Comparison of ENCODE assay signal across 11 mouse cellular contexts in the genomic region with DNA sequence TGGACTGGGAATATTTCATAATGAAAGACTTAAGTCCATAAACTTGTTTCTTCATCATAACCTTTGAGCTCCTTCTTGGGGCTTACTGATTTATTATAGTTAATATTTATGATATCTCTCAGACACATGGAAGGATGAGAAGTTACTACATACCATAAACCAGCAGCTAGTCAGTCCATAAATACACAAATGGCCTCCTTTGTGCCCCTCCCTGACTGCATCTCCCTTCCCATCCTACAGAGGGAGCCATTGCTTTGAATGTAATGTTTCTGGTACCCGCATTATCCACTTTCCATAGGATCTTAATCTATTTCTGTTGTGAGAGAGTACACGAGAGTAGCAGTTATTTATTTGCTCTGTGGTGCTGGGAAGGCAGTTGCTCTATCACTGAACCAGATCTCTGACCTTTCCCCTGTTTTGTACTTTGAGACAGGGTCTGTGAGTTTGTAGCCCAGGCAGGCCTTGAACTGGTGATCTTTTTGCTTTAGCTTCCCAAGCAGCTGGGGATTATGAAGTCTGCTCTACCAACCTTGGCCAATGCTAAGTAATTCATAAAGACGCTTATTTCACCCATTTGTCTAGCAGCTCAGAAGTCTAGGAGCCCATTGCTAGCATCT. TPM values are rescaled to one million over a fixed set of nuclear protein-coding genes. Genes with fewer than 3 reads are reported as not detected.
DNase-seq lines count a peak whose midpoint lies in the region; ATAC-seq and TF ChIP-seq lines count a peak whose summit lies in the region.
"Had no signal": no experiment of that assay in that cellular context is flagged by ENCODE, and none has a peak within 500 bp of the region (broad histone marks: within the 10 kb centered on the region; RNA-seq: fewer than 3 reads in every experiment).

No protein-coding gene starts in this region.

- 67% methylated on average over 3 of the region's 3 CpGs for WGBS in hindbrain, postnatal 0 days
- 73% methylated on average over 3 of the region's 3 CpGs for WGBS in hindbrain, embryonic 11.5 days

- no peaks in the 10 kb centered on the region for H3K9me3 ChIP-seq in hindbrain, postnatal 0 days (ENCODE audit: low read length)
- no peaks in the 10 kb centered on the region for H3K9me3 ChIP-seq in hindbrain, embryonic 11.5 days (ENCODE audit: control insufficient read depth, low read length)
- peaks cover 2% of the 10 kb centered on the region for H3K9me3 ChIP-seq in CH12.LX (replicated peaks; ENCODE audit: low read length)
- H3K9me3 ChIP-seq: heart, embryonic 13.5 days; limb, embryonic 15.5 days had no signal

- TF ChIP-seq RAD21 in CH12.LX (IDR thresholded peaks at IDR 0.05; ENCODE audit: low read depth, low read length), result peak; percentile 58

- H3K9ac ChIP-seq in hindbrain, postnatal 0 days (replicated peaks; ENCODE audit: low read length), result no peak overlapping the region
- H3K9ac ChIP-seq in hindbrain, embryonic 11.5 days (ENCODE audit: low read depth, low read length), result no peak overlapping the region
- H3K9ac ChIP-seq in CH12.LX (ENCODE audit: insufficient read depth, low read depth), result no peak overlapping the region
- H3K9ac ChIP-seq: heart, embryonic 13.5 days; limb, embryonic 15.5 days had no signal

- H3K79me2 ChIP-seq in CH12.LX (replicated peaks; ENCODE audit: control insufficient read depth, extremely low read depth, insufficient read depth, poor library complexity, severe bottlenecking), result no peaks in the 10 kb centered on the region; the same call in 1 of the 2 replicates

- H3K27ac ChIP-seq in hindbrain, postnatal 0 days, result no peak overlapping the region
- no peak overlapping the region for H3K27ac ChIP-seq in hindbrain, embryonic 11.5 days (ENCODE audit: low read depth, low read length)
- no peak overlapping the region for H3K27ac ChIP-seq in CH12.LX (ENCODE audit: insufficient read depth, low read depth)
- H3K27ac ChIP-seq: heart, embryonic 13.5 days; limb, embryonic 15.5 days had no signal

- in situ Hi-C loops in CH12.LX (cut with MboI; ENCODE audit: low pct_ligation_motif_present, low pct_unique_long_range_greater_than_20kb, low sequenced_read_pairs), result no loop called here

- H3K4me2 ChIP-seq in hindbrain, postnatal 0 days (ENCODE audit: low read depth, low read length), result no peak overlapping the region
- H3K4me2 ChIP-seq in hindbrain, embryonic 11.5 days (replicated peaks; ENCODE audit: low read depth, low read length), result no peak overlapping the region
- H3K4me2 ChIP-seq in CH12.LX (ENCODE audit: insufficient read depth, low read depth, poor library complexity, severe bottlenecking), result no peak overlapping the region
- H3K4me2 ChIP-seq: heart, embryonic 13.5 days; limb, embryonic 15.5 days had no signal

- DNase-seq in hindbrain, postnatal 0 days (ENCODE audit: low spot score), result no peak
- DNase-seq in hindbrain, embryonic 11.5 days (ENCODE audit: low spot score), result no peak
- peak; percentile 66 for DNase-seq in 3T3-L1 (ENCODE audit: low read depth, low spot score)
- DNase-seq in CH12.LX (ENCODE audit: extremely low read depth), result peak; percentile 46
- no peak for DNase-seq in frontal cortex, postnatal 10 days (ENCODE audit: low spot score in 2 of 2)
- DNase-seq in frontal cortex, postnatal 25 days (ENCODE audit: low spot score in 2 of 2), result no peak

- no peak overlapping the region for H3K4me3 ChIP-seq in hindbrain, postnatal 0 days (ENCODE audit: low read length)
- H3K4me3 ChIP-seq in hindbrain, embryonic 11.5 days (ENCODE audit: low read depth, low read length), result no peak overlapping the region
- H3K4me3 ChIP-seq in CH12.LX (replicated peaks in 1 of 3; ENCODE audit: low read depth in 2 of 3, low read length in 2 of 3, poor library complexity in 1 of 3), result no peak overlapping the region
- H3K4me3 ChIP-seq: heart, embryonic 13.5 days; limb, embryonic 15.5 days had no signal

- H3K4me1 ChIP-seq in hindbrain, postnatal 0 days (ENCODE audit: insufficient read depth, low read length), result peaks cover 2% of the 10 kb centered on the region
- no peaks in the 10 kb centered on the region for H3K4me1 ChIP-seq in hindbrain, embryonic 11.5 days (replicated peaks; ENCODE audit: control insufficient read depth, insufficient read depth, low read length)
- H3K4me1 ChIP-seq in CH12.LX (ENCODE audit: control insufficient read depth in 1 of 2, insufficient read depth in 2 of 2), result peaks cover under 1 to 29% of the 10 kb centered on the region in 2 experiments; a peak in 3 of 4 replicates

- dilution Hi-C loops in CH12.LX (cut with MboI; ENCODE audit: extremely low pct_ligation_motif_present, extremely low pct_unique_long_range_greater_than_20kb, low sequenced_read_pairs), result no loop called here

- no peaks in the 10 kb centered on the region for H3K27me3 ChIP-seq in hindbrain, postnatal 0 days (ENCODE audit: insufficient read depth, low read length)
- H3K27me3 ChIP-seq in hindbrain, embryonic 11.5 days (ENCODE audit: control insufficient read depth, insufficient read depth, low read length), result no peaks in the 10 kb centered on the region
- no peaks in the 10 kb centered on the region for H3K27me3 ChIP-seq in CH12.LX (replicated peaks)
- H3K27me3 ChIP-seq: heart, embryonic 13.5 days; limb, embryonic 15.5 days had no signal

- no peak for TF ChIP-seq EP300 in CH12.LX (IDR thresholded peaks at IDR 0.05; ENCODE audit: low read length)

- no peak for TF ChIP-seq POLR2A in CH12.LX (IDR thresholded peaks at IDR 0.05; ENCODE audit: low read depth, low read length)

- H3K36me3 ChIP-seq in hindbrain, postnatal 0 days (ENCODE audit: insufficient read depth, low read length), result no peaks in the 10 kb centered on the region
- H3K36me3 ChIP-seq in hindbrain, embryonic 11.5 days (ENCODE audit: control insufficient read depth, insufficient read depth, low read length), result no peaks in the 10 kb centered on the region
- peaks cover 0 to 12% of the 10 kb centered on the region in 2 experiments for H3K36me3 ChIP-seq in CH12.LX (replicated peaks in 1 of 2; ENCODE audit: control insufficient read depth in 1 of 2, insufficient read depth in 1 of 2, low read length in 1 of 2)
- H3K36me3 ChIP-seq: heart, embryonic 13.5 days; limb, embryonic 15.5 days had no signal

- ATAC-seq in hindbrain, postnatal 0 days, result no peak
- ATAC-seq in hindbrain, embryonic 11.5 days (ENCODE audit: low FRiP score), result no peak
- peak; percentile 13; the same call in 1 of the 2 replicates for ATAC-seq in common myeloid progenitor, adult 5-6 weeks (replicated peaks; ENCODE audit: low read depth, poor library complexity, severe bottlenecking)

- TF ChIP-seq CTCF in hindbrain, postnatal 0 days (IDR thresholded peaks at IDR 0.05; ENCODE audit: low read depth), result peak; percentile 50
- TF ChIP-seq CTCF in CH12.LX (conservative IDR thresholded peaks at IDR 0.05 in 1 of 2, IDR thresholded peaks at IDR 0.05 in 1 of 2; ENCODE audit: low read depth in 2 of 2, low read length in 2 of 2), result peak; percentile 58 to 65

TF ChIP-seq in CH12.LX, 34 proteins besides CTCF, POLR2A, EP300 and RAD21:
- peak; percentile 51 for TF ChIP-seq SMC3 (IDR thresholded peaks at IDR 0.05; ENCODE audit: low read depth, low read length)
- no peak for TF ChIP-seq CHD1 (IDR thresholded peaks at IDR 0.05; ENCODE audit: low read depth, low read length)

RNA-seq across cellular contexts. Expression of gene Hacl1, which starts 4.0 kb away (rescaled TPM):
- total RNA-seq in hindbrain, postnatal 0 days (2014; rRNA removed), result 6.3 and 12.8 TPM in 2 replicates
- 10.9 and 11.3 TPM in 2 replicates for polyA plus RNA-seq in hindbrain, postnatal 0 days (2015; fragmentation: Nextera tagmentation; extraction: Ambion mirVana)
- 9.4 and 12.3 TPM in 2 replicates for polyA plus RNA-seq in hindbrain, embryonic 11.5 days (2014; fragmentation: Nextera tagmentation; extraction: Ambion mirVana)
- total RNA-seq in CH12.LX (2012; rRNA removed), result 14.3 and 20.2 TPM in 2 replicates
- total RNA-seq in CH12.LX (2014; rRNA removed), result 22.6 and 23.7 TPM in 2 replicates
- 13.6 and 13.7 TPM in 2 replicates for polyA plus RNA-seq in CH12.LX (2012; ENCODE audit: insufficient read length, low read depth)
- total RNA-seq in common myeloid progenitor, adult 5-6 weeks (2017), result 25.5 and 27.5 TPM in 2 replicates

RNA-seq across cellular contexts. Expression of gene Btd, which starts 4.2 kb away (rescaled TPM):
- 30.8 and 42.4 TPM in 2 replicates for total RNA-seq in hindbrain, postnatal 0 days (2014; rRNA removed)
- polyA plus RNA-seq in hindbrain, postnatal 0 days (2015; fragmentation: Nextera tagmentation; extraction: Ambion mirVana), result 22.4 and 24.5 TPM in 2 replicates
- polyA plus RNA-seq in hindbrain, embryonic 11.5 days (2014; fragmentation: Nextera tagmentation; extraction: Ambion mirVana), result 17.5 and 18.4 TPM in 2 replicates
- total RNA-seq in CH12.LX (2012; rRNA removed), result 14.1 and 16.2 TPM in 2 replicates
- total RNA-seq in CH12.LX (2014; rRNA removed), result 22.5 and 23.0 TPM in 2 replicates
- 18.2 and 25.4 TPM in 2 replicates for polyA plus RNA-seq in CH12.LX (2012; ENCODE audit: insufficient read length, low read depth)
- 12.2 and 13.1 TPM in 2 replicates for total RNA-seq in common myeloid progenitor, adult 5-6 weeks (2017)

RNA-seq across cellular contexts. Expression of gene Gm49387, which starts 4.4 kb away (rescaled TPM):
- total RNA-seq in hindbrain, postnatal 0 days (2014; rRNA removed), result not detected in 2 replicates
- polyA plus RNA-seq in hindbrain, postnatal 0 days (2015; fragmentation: Nextera tagmentation; extraction: Ambion mirVana), result 1.2 TPM in 1 of 2 replicates, not detected in the other
- 0.42 and 1.1 TPM in 2 replicates for polyA plus RNA-seq in hindbrain, embryonic 11.5 days (2014; fragmentation: Nextera tagmentation; extraction: Ambion mirVana)
- total RNA-seq in CH12.LX (2012; rRNA removed) (not detected in 2 replicates), CH12.LX (2014; rRNA removed) (not detected in 2 replicates)
- polyA plus RNA-seq in CH12.LX (2012; ENCODE audit: insufficient read length, low read depth), result 0.71 TPM in 1 of 2 replicates, not detected in the other
- not detected in 2 replicates for total RNA-seq in common myeloid progenitor, adult 5-6 weeks (2017)
- total RNA-seq: monocyte, adult 5-6 weeks had no signal
- polyA plus RNA-seq: heart, embryonic 13.5 days had no signal

RNA-seq across cellular contexts. Expression of gene Colq, which starts 53.9 kb away (rescaled TPM):
- 0.47 and 0.63 TPM in 2 replicates for total RNA-seq in hindbrain, postnatal 0 days (2014; rRNA removed)
- polyA plus RNA-seq in hindbrain, postnatal 0 days (2015; fragmentation: Nextera tagmentation; extraction: Ambion mirVana), result 0.79 and 0.80 TPM in 2 replicates
- 0.27 TPM in 1 of 2 replicates, not detected in the other for polyA plus RNA-seq in hindbrain, embryonic 11.5 days (2014; fragmentation: Nextera tagmentation; extraction: Ambion mirVana)
- 2.5 and 4.2 TPM in 2 replicates for total RNA-seq in CH12.LX (2012; rRNA removed)
- total RNA-seq in CH12.LX (2014; rRNA removed), result 1.5 and 1.7 TPM in 2 replicates
- 4.6 and 5.1 TPM in 2 replicates for polyA plus RNA-seq in CH12.LX (2012; ENCODE audit: insufficient read length, low read depth)
- total RNA-seq in common myeloid progenitor, adult 5-6 weeks (2017), result not detected in 2 replicates
- total RNA-seq: adrenal gland, postnatal 25 days had no signal

Comparison
In these comparisons a context has a peak if more than half of its experiments do, and no peak if none do; other contexts are left out.
1. DNase-seq: peak in 3T3-L1 (single experiment) and CH12.LX (single experiment); none in hindbrain, postnatal 0 days (single experiment), hindbrain, embryonic 11.5 days (single experiment), frontal cortex, postnatal 10 days (0 of 2) and frontal cortex, postnatal 25 days (0 of 2).